Mouse (Mus musculus) erythroid progenitor cell, adult 5-6 weeks (primary cell): ENCODE measurements around the gene Sema4b. TPM values are rescaled to one million over a fixed set of nuclear protein-coding genes. Genes with fewer than 3 reads are reported as not detected.
A peak's percentile ranks its signal among the peaks of the same experiment; 100 is the strongest.

Experiments used
- ATAC-seq: replicated peaks from 2 replicates; pipeline ENCODE4 v1.8.0; 2016; ENCODE audit warnings: moderate number of reproducible peaks, mild to moderate bottlenecking, moderate TSS enrichment, inconsistent platforms; ENCODE audit not compliant: poor library complexity, low FRiP score, severe bottlenecking
- total RNA-seq, 2 experiments: library from RNA; stranded (forward) in 1 of 2; stranded (reverse) in 1 of 2; fragments of 150-400 nt in 1 of 2; fragments of 186-747, 209-891 nt in 1 of 2; gene quantifications; 2 replicates each; pipeline versions ENCODE4 v1.2.3 to v1.2.4; 2015 to 2017; ENCODE audit warnings: low replicate concordance in 2 of 2

Gene Sema4b
- total RNA-seq, 2 experiments from 2014 or later: 105 to 106 TPM

DNA sequence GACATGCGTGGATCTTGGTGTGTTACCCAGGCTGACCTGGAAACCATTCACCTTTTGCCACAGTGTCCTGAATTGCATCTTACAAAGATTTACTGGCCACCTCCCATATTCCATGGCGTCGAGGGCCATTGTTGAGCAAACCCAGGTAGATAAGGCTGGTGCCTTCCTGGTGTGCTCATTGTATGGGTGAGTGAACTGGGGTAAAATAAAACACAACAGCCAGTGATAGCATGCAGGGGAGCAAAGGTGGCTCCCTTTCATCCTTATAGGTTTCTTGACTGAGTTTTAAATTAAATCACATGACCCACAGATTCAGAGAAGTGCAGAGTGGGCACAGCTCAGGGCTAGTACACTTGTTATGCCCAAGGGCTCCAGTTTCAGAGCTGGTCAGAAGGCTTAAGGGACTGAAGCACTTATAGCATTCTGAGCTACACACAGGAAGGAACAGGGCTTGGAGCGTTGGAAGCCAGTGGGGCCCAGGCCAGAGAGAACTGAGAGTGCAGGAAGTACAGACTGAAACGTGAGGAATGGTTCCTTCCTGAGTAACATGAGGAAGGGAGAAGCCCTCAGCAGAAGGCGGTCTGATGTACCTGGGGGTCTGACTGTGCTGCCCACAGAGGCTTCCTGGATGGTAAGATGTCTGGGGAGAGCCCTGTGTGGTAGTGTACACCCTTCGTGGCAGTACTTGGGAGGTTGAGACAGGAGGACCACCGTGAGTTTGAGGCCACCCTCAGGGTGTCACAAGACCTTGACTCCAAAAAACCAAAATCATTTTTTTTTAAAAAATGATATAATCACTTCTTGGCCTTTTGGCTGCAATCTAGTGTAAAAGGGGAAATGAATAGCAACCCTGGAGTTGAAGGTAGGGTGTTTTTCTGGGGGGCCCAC lies 14.3 kb upstream of the Sema4b start:
- ATAC-seq: no peak

DNA sequence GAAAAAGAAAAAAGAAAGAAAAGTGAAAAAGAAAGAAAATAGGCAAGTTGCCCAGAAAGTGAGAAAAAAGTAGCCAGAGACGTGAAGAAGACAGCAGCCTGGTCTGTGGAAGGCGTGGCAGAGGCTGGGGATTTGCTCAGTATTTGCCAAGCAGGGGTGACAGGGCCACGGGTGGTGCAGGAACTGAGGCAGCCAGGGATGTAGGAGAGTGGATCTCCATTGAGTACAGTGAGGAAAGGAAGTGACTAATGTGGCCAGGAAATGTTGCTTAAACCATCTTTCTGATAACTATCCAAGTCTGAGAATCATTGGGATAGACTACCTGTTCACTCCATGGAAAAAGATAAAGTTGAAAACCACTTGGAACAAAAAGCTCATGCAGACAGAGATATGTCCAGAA lies 10.5 kb upstream of the Sema4b start:
- no peak for ATAC-seq

DNA sequence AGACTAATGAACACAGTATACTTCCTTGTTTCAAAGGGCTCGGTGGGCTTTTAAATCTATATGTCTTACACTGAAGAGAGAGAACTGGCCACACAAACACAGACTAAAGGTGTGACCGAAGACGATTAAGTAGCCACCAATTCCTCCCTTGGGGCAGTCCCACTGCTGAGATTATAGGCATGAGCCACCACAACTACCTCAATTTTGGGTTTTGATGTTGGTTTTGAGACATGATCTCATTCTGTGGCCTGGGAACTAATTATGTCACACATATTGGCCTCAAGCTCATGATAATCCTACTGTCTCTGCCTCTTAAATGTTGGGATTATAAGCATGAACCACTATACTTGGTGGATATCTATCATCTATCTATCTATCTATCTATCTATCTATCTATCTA lies 9.2 kb upstream of the Sema4b start:
- no peak for ATAC-seq

DNA sequence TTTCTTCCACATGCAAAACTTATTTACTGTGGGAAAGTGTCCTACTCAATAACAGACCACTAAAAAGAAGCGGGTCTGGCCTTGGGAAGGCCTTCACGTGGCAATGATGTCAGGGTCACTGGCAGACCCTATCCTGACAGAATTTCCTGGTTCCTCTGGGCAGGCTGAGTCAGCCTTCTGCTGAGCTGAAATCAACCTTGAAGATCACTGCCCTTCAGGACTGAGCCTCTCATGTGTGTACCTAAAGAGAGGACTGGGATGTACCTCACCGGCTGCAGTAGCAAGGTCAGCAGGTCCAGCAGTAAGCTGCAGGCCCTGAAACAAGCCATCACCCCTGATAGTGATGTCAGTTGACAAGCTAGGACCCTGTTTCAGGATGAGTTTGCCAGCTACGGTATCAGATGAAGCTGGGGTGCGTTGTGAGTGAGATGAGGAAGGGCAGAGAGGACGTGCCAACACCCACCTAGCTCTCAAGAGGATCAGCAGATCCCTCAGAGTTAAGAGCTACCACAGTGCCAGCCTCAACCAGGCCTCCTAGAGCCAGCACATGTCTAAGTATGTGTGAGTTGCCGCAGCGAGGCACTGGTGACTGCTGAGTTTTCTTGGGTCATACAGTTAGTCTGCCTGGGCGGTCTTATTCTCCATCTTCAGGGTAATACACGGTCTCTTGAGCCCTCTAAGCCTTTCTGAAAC lies 8.5 kb upstream of the Sema4b start:
- ATAC-seq: no peak

DNA sequence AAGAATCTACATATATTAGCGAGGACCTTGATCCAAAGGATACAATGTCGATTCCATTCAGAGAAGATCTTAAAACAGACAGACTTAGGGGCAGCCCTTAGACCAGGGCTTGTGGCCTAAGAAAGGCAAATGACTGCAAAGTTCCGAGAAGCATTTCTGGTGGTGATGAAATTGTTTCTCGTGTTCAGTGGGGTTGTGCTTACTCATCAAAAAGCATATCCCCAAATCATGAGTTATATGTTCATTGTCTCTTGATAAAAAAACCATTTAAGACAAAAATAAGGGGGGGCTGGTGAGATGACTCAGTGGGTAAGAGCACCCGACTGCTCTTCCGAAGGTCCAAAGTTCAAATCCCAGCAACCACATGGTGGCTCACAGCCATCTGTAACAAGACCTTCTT lies 7.3 kb upstream of the Sema4b start:
- ATAC-seq: no peak

DNA sequence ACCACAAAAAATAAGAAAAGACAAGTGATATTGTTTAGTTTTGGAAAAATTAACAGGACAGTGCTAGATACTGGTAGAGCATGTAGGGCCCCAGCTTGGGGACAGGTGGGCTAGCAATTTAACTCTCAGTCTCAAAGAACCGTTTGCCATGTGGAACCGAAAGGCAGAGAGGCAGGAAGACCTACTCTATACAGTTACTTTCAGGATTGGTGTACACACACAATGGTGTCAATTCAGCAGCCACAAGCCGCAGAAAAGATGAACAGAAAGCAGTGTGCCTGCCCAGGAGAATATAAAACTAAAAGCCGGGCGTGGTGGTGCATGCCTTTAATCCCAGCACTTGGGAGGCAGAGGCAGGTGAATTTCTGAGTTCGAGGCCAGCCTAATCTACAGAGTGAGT lies 6.9 kb upstream of the Sema4b start:
- ATAC-seq: no peak

DNA sequence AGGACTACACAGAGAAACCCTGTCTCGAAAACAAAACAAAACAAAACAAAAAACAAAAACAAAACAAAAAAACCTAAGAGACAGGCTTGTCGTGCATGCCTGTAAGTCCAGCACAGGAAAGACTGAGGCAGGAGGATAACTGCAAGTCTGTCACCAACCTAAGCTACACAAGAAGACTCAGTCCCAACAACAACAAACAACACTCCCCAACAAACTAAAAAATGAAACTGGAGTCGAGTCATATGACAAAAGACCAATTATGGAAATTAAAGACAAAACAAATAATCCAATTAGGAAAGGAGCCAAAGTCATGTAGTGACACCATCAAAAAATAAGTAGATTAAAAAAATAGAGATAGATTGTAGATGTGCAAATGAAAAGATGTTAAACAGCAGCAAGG lies 6.4 kb upstream of the Sema4b start:
- no peak for ATAC-seq

DNA sequence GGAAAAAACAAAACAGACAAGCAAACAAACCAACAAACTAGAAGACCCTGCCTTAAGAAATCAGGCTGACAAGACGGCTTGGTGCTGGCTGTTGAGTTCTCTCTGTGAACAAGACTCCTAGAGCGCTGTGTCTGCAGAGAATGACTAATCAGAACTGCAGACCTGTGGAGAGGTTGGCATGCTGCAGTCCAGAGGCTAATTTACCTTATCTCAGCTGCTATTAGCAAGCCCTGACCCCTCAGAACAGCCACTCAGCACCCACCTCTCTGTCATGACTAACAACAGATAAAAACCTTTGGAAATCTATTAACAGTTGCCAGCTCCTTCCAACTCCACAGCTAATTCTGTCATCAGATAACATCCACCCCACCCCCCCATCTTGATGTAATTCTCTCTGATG lies 5.6 kb upstream of the Sema4b start:
- peak; percentile 45 for ATAC-seq

DNA sequence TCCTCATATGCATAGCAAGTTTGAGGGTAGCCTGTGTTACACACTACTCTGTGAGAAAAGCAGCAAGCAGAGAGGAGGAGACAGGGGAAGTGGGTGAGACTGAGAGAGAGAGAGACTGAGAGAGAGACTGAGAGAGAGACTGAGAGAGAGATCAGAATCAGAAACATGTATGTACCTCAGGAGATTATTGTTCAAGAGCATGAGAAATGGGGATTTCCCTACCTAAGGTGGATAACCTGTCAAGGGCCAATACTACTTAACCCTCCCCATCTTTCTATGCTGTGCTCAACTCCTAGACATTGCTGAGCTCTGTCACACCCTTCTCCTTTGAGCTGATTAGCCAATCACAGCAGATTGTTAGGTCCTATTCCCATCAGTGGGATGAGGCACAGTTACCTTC lies 4.5 kb upstream of the Sema4b start:
- no peak for ATAC-seq

DNA sequence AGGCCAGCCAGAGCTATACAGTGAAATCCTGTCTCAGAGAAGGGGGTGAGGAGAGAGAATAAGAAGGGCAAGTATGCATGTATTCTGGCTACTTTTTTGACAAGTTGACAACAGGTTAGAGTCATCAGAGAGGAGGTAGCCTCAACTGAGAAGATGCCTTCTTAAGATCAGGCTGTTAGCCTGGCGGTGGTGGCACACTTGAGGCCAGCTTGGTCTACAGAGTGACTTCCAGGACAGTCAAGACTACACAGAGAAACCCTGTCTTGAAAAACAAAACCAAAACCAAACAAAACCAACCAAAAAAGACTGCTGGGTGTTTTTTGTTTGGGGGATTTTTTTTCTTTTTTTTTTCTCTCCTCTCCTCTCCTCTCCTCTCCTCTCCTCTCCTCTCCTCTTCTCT lies 3.2 kb upstream of the Sema4b start:
- no peak for ATAC-seq

DNA sequence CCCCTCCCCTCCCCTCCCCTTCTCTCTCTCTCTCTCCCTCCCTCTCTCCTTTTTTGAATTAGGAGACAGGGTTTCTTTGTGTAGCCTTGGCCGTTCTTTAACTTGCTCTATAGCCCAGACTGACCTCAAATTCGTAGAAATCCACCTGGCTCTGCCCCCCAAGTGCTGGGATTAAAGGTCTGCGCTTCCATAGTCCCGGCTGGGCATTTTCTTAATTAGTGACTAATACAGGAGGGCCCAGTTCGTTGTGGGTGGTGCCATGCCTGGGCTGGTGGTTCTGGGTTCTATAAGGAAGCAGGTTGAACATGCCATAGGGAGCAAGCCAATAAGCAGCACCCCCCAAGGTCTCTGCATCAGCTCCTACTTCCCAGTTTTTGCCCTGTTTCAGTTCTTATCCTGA lies 2.7 kb upstream of the Sema4b start:
- ATAC-seq: no peak

DNA sequence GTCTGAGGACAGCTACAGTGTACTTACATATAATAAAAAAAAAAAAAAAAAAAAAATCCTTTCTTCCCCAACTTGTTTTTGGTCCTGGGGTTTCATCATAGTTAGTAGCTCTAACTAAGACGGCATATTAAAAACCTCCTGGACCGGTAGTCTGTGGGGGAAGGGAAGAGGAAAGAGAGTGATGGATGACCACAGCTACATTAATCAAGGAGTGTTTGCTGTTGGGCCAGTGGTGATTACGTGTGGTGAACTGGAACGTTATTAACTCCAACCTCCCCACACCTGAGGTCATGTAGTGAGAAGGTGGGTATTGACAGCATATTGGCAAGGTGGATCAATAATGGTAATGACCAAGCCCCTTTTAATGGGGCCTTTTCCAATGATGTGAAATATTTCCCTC lies 2.1 kb upstream of the Sema4b start:
- ATAC-seq: no peak

DNA sequence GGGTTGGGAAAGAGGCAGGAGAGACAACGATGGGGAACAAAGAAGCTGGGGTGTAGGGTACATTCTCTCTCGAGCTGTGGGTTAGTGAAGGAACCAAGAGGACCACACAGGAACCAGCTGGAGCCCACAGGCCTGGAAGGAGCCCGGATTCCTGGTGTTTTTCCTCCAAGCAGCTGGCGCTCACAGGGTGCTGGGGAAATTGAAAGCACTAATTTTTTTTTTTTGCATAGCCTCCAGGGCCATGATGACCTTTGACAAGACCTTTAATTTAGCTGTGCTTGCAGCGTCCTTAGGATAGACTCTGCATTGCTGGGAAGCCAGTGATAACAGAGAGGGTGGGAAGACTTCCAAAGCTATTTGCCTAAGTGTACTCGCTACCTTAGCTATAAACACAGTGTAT lies 1.7 kb upstream of the Sema4b start:
- ATAC-seq: peak; percentile 53

DNA sequence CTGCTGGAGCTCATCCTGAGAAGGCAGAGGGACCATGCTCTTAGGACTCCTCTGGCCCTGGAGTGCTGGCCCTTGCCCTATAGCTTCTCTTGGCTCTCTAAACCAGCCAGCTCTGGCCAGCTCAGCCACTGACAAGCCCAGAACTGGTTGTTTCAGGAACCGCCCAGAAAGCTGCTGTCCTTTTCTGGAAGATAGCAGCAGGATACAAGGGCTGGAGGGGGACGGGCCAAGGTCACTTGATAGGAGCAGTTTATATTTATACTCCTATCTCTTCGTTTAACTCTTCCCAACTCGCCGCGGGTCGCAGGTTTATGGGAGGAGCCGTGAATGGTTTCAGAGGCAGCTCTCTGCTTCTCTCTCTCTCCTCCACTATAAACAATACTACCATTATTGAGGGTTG lies 620 bp upstream of the Sema4b start:
- peak; percentile 81 for ATAC-seq

DNA sequence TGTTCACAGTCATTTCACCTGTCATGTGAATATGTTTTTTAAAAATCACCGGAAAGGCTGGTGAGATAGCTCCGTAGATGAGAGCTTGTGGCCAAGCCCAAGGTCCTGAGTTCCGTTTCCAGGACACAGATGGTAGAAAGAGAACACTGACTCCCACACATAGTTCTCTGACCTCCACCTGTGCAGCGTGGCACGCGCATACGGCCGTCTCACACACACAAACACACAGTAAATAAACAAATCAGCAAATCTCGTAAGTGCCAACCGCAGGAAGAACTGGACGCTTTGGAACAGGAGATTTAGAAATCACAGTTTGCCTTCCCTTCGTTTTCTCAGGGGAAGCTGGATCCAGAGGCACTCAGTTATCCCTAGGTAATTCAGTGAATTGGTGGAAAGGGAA lies 860 bp downstream of the Sema4b start:
- no peak for ATAC-seq

DNA sequence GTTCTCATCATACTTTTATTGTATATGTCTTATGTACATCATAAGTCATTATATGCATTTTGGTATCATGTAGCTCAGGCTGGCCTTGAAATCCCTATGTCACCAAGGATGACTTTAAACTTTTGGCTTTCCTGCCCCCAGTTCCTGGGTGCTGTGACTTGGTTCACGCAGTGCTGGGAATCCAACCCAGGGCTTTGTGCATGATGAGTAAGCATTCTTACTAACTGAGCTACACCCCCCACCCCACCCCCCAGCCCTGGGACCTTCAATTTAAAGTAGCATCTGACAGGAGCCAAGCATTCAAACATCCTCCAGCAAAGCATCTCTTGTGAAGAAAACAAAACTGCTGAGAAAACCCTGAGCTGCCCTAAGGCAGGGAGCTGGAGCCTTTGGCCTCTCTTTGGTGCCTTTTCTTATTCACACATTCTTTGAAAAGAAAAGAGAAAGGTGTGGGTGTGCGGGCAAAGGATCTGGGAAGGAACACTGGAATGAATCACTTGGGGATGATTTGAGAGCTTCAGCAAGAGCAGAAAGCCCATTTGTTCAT lies 2.0 kb downstream of the Sema4b start:
- ATAC-seq: no peak

DNA sequence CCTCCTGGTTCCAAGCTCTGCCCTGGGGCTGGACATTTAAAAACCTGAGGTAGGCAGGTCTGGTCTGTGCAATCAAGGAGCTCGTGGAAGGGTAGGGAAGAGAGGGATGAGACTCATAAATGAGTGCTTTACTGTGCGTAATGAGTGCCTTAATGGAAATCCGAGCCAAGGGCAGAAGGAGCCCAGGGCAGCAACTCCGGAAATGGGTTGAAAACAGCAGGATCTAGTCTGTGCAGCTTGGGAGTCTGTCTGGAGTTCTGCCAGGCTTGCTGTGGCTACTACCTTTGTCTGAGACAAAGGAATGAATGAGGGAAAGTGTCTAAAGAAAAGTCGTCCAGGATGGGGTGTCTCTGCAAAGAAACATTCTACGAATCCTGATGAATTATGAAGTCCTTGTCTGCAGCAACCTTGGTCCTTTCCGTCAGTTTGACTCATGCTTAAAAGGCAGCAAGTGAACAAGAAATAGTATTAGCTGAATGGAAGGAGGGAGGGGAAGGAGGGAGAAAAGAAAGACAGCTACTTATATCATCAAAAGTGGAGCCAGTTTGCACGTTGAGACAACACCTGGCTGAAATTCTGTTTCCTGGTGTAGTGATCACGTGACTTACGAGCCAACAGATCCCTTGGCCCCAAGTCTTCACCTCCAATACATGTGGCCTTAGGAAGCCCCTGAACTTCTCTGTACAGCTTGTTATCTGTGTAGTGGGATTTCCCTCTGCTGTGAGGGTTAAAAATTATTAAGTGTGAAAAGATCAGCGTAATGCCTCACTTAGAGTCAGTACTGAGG lies 2.7 kb downstream of the Sema4b start:
- no peak for ATAC-seq

DNA sequence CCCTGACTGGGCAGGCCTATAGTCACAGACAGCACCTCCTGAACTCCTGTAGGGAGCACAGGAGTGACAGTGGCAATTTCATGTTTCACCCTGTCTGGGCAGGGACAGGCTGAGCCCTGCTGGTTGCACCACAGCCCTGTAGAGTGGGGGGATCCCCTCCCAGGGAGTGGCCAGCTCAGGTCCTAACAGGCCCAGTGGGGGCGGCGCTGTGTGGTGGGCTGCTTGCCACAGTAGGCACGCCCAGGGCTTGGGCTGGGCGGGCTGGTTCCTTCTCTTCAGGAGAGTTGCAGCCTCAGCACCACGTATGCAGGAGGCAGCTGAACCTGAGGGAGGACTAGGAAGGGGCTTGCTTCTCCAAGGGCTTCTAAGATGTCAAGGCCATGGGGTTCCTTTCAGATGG lies 4.8 kb downstream of the Sema4b start:
- peak; percentile 39 for ATAC-seq

DNA sequence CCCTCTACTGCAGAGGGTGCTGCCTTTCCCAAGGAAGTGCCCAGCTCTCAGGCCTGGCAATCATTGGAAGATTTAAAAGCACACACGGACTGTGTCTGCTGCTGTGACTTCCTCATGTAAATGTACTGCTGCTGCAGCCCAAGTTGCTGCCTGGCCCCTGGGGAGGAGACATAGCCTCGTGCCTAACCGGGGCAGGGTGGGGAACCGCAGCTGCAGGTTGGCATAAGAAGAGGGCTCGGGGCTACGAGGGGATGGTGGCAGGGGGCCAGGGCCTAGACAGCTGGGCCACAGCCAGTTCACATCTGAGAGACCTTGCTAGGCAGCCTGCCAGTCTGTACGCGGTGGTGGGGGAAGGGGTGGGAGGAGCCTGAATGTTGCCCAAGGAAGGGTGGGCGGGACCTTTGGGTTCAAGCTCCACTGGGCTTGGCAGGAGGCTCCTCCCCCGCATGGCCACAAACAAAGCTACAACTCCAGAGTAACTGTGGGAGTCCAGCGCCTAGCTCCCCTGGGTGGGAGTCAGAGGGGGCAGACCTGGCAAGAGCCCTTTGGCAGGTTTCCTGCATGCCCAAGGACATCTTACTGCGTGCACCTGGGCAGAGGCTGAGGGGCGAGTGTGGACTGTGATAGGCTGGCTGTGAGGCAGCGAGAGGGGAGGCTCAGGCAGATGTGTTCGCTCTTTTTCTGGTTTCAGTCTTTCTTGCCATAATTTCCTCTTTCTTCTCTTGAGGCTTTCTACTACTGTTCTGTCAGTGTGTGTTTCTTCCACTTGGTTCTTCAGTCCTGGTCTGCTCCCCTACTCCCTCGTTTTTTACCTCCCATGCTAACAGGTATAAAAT lies 5.8 kb downstream of the Sema4b start:
- peak; percentile 85 for ATAC-seq
